Mouse (Mus musculus): ENCODE results near the gene Adprh. TPM values are rescaled to one million over a fixed set of nuclear protein-coding genes. Genes with fewer than 3 reads are reported as not detected.
"Not testable (repeated sequence)": the region's sequence is repeated elsewhere in the genome, so short reads cannot be mapped to it uniquely, and the experiment has no call there.

Adprh gene
- polyA plus RNA-seq, 1 experiment from 2014 or later = 142 TPM

DNA sequence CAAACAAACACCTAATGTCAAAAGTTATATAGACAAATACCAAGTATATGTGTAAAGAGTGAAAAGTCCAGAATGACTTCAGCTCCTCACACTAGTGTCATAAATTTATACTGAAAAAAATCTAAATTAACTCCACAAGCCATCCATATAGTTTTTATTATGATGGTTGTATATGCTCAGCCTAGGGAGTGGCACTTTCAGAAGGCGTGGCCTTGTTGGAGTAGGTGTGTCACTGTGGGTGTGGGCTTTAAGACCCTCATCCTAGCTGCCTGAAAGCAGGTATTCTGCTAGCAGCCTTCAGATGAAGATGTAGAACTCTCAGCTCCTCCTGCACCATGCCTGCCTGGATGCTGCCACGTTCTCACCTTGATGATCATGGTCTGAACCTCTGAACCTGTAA, 6.4 kb downstream of the Adprh start:
- not testable (repeated sequence) for H3K4me2 ChIP-seq; H3K9ac ChIP-seq; ATAC-seq (ENCODE audit: low FRiP score); H3K4me3 ChIP-seq (replicated peaks); H3K4me1 ChIP-seq; H3K27ac ChIP-seq; H3K9me3 ChIP-seq; H3K27me3 ChIP-seq
- H3K36me3 ChIP-seq (replicated peaks) = peaks cover 84% of the 10 kb centered on the region
- WGBS = 97% methylated on average over 2 of the region's 2 CpGs

DNA sequence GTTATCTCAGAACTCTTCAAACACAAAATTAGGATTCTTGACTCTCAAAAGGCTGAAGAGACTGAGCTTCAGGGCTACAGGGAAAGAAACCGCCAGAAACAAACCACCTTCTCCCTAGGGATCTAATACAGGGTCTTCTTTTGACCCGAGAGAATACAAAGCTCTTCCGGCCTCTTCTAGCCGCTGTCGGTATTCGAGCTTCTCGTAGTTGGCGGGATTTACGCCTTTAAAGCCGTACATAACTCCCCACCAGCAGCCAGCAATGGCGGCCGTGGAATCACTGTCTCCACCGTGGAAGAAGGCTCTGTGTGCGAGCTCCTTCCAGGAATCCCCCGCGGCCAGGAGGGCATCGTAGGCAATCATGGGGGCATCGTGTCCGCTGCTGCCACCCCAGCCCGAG, 6.9 kb downstream of the Adprh start:
- no peak overlapping the region for H3K9ac ChIP-seq
- 96% methylated on average over 20 of the region's 20 CpGs for WGBS
- ATAC-seq (ENCODE audit: low FRiP score) = no peak
- H3K36me3 ChIP-seq (replicated peaks) = peaks cover 84% of the 10 kb centered on the region
- H3K4me2 ChIP-seq = no peak overlapping the region
- no peak overlapping the region for H3K4me3 ChIP-seq (replicated peaks)
- no peak overlapping the region for H3K27ac ChIP-seq
- H3K9me3 ChIP-seq = no peaks in the 10 kb centered on the region
- H3K27me3 ChIP-seq = no peaks in the 10 kb centered on the region
- H3K4me1 ChIP-seq = no peaks in the 10 kb centered on the region

DNA sequence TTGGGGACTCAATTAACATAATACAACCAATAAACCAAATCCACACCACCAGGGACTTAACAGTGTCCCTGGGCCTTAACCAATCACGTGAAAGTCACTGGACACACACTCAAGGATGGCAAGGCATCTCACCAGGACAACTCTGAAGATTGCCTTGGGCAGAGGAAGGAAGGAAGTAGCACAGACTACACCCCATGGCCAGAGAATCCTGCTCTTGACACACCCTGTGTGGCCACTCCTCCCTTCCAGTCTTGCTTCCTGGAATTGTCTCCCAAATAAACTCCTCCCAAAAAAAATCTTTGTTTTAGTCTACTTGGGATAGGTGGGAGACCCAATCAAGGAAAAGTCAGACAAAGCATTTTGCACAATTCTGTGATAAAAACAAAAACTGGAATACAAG, 7.5 kb downstream of the Adprh start:
- ATAC-seq (ENCODE audit: low FRiP score) = no peak
- Histone ChIP-seq H3K36me3 (replicated peaks) (peaks cover 78% of the 10 kb centered on the region), H3K4me2 (no peak overlapping the region), H3K9ac (no peak overlapping the region), H3K4me1 (no peaks in the 10 kb centered on the region), H3K4me3 (replicated peaks) (no peak overlapping the region), H3K9me3 (no peaks in the 10 kb centered on the region), H3K27ac (no peak overlapping the region), H3K27me3 (no peaks in the 10 kb centered on the region)
- 94% methylated on average over 1 of the region's 1 CpGs for WGBS

DNA sequence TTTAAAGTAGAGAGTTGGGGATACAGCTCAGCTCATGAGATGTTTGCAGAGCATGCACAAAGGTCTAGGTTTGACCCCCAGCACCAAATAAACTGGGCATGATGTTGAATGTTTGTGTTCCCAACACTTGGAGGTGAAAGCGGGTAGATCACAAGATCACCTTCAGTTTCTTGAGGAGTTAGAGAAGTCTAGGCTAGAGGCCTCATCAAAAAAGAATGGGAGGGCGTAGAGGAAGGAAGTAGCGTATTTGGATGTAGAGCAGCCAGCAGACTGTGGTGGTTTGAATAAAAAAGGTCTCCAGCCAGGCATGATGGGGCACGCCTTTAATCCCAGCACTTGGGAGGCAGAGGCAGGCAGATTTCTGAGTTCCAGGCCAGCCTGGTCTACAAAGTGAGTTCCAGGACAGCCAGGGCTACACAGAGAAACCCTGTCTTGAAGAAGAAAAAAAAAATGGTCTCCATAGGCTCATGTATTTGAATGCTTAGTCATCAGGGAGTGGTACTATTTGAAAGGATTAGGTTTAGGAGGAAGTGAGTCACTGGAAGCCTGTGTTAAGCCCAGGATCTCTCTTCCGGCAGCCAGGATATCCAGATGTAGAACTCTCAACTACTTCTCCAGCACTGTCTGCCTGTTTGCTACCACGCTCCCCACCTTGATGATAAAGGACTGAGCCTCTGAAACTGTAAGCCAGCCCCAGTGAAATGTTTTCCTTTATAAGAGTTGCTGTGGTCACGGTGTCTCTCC, 8.6 kb downstream of the Adprh start:
- Histone ChIP-seq H3K27me3 (no peaks in the 10 kb centered on the region), H3K4me3 (replicated peaks) (no peak overlapping the region), H3K4me1 (no peaks in the 10 kb centered on the region), H3K27ac (no peak overlapping the region), H3K4me2 (no peak overlapping the region), H3K36me3 (replicated peaks) (peaks cover 67% of the 10 kb centered on the region), H3K9me3 (no peaks in the 10 kb centered on the region), H3K9ac (no peak overlapping the region)
- 97% methylated on average over 7 of the region's 7 CpGs for WGBS
- no peak for ATAC-seq (ENCODE audit: low FRiP score)

DNA sequence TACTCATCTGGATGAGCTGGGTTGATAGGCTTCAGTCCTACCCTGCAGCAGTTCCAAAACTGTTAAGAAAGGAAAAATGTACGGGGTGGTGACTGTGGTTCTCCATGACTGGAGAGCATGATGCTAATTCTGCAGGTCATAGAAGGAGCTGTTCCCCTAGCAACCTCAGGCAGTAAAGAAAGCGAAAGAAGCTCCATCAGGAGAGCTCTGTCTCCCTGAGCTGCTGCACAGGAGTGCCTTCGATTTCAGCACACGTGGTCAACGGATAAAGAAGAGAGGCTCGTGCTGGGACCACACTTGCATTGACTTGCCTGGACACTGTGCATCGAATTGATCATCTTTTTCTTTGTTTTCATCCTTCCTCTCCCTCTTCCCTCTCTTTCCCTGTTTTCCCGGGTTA, 10.3 kb downstream of the Adprh start:
- no peak overlapping the region for H3K4me2 ChIP-seq
- WGBS = 92% methylated on average over 8 of the region's 8 CpGs
- no peaks in the 10 kb centered on the region for H3K27me3 ChIP-seq
- H3K9ac ChIP-seq = no peak overlapping the region
- H3K27ac ChIP-seq = no peak overlapping the region
- ATAC-seq (ENCODE audit: low FRiP score) = no peak
- no peaks in the 10 kb centered on the region for H3K9me3 ChIP-seq
- H3K4me3 ChIP-seq (replicated peaks) = no peak overlapping the region
- H3K36me3 ChIP-seq (replicated peaks) = peaks cover 51% of the 10 kb centered on the region
- H3K4me1 ChIP-seq = no peaks in the 10 kb centered on the region

DNA sequence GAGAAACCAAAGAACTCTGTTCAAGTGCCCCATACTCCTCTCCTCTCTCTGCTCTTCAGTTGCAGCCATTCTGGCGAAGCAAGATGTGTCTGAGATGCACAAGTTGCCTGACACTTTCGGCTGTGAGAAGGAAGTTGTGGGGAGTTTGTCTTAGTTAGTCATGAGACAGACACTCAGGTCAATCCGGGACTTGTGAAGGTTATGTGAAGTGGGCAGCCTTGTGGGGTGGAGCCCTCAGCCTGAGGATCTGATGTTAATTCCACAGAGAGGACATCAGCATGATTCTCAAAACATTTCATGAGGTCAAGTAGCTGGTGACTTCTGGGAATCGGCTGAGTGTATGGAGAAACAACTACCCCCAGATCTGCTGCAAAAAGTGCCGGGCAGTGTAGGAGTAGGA, 10.9 kb downstream of the Adprh start:
- H3K27me3 ChIP-seq = no peaks in the 10 kb centered on the region
- no peak overlapping the region for H3K27ac ChIP-seq
- no peak overlapping the region for H3K4me2 ChIP-seq
- H3K4me1 ChIP-seq = no peaks in the 10 kb centered on the region
- H3K36me3 ChIP-seq (replicated peaks) = peaks cover 45% of the 10 kb centered on the region
- ATAC-seq (ENCODE audit: low FRiP score) = no peak
- no peak overlapping the region for H3K4me3 ChIP-seq (replicated peaks)
- H3K9ac ChIP-seq = no peak overlapping the region
- WGBS = 88% methylated on average over 5 of the region's 5 CpGs
- H3K9me3 ChIP-seq = no peaks in the 10 kb centered on the region

DNA sequence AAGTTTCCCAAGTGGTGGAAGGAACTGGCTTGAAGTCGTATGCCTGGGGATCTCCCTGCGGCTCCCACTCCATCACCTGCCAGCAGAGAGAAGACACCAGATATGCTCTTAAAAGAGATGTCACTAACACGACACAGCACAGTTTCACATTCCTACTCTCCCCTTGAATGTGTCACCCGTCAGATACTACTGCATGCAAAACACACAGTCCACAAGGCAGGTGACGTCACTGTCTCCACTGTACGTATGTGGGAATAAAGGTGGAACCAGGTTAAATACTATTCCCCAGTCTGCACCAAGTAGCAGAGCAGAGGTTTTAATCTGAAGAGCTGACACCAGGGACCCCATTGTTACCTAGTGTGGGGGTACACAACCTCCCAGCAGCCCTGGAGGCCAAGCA, 12.1 kb downstream of the Adprh start:
- no peak overlapping the region for H3K4me2 ChIP-seq
- no peak overlapping the region for H3K4me3 ChIP-seq (replicated peaks)
- no peaks in the 10 kb centered on the region for H3K9me3 ChIP-seq
- no peaks in the 10 kb centered on the region for H3K27me3 ChIP-seq
- no peak overlapping the region for H3K27ac ChIP-seq
- 85% methylated on average over 6 of the region's 6 CpGs for WGBS
- no peaks in the 10 kb centered on the region for H3K4me1 ChIP-seq
- peaks cover 33% of the 10 kb centered on the region for H3K36me3 ChIP-seq (replicated peaks)
- no peak for ATAC-seq (ENCODE audit: low FRiP score)
- H3K9ac ChIP-seq = no peak overlapping the region

DNA sequence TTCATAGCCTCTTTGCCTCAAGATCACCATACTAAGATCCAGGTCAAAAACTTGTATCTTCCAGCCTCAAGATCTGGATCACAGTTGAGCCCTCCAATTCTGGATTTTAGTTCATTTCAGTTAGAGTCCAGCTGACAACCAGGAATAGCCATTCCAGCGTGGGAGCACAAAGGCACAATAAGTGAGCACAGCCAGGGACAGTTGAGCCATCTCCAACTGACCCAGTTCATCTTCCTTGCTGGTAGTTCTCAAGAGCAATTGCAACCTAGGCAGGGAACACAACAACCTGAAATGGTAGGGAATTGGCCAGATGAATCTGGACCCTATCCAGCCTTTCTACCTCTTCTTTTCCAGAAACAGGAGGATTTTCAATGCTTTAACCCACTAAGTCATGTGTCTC, 13.3 kb downstream of the Adprh start:
- Histone ChIP-seq H3K9me3 (no peaks in the 10 kb centered on the region), H3K4me3 (replicated peaks) (no peak overlapping the region), H3K9ac (no peak overlapping the region), H3K36me3 (replicated peaks) (peaks cover 21% of the 10 kb centered on the region), H3K4me1 (no peaks in the 10 kb centered on the region), H3K27ac (no peak overlapping the region), H3K27me3 (no peaks in the 10 kb centered on the region), H3K4me2 (no peak overlapping the region)
- no peak for ATAC-seq (ENCODE audit: low FRiP score)
- 80% methylated on average over 1 of the region's 1 CpGs for WGBS

DNA sequence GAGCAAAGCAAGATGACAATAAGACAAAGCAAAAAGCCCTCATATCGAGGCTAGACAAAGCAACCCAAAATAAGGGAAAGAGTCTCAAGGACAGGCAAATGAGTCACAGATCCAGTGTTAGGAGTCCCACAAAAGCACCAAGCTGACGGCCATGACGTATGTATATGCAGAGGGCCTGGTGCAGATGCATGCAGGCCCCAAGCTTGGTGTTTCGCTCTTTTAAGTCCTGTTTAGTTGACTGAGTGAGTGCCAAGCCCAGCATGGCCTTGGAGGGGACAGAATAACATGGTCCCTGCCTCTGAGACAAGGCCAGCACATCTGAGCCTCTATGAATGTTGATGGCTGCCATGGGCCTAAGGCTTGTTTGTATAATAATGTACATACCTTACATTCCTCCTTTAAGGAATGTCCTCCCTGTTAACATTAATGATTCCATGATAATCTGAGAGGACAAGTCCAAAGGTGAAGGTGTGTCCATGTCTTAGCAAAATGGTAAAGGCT, 18.2 kb downstream of the Adprh start:
- ATAC-seq (ENCODE audit: low FRiP score) = no peak
- Histone ChIP-seq H3K27ac (no peak overlapping the region), H3K36me3 (replicated peaks) (no peaks in the 10 kb centered on the region), H3K9ac (no peak overlapping the region), H3K4me2 (no peak overlapping the region), H3K9me3 (no peaks in the 10 kb centered on the region), H3K4me3 (replicated peaks) (no peak overlapping the region), H3K4me1 (no peaks in the 10 kb centered on the region), H3K27me3 (no peaks in the 10 kb centered on the region)
- WGBS = 89% methylated on average over 4 of the region's 4 CpGs

DNA sequence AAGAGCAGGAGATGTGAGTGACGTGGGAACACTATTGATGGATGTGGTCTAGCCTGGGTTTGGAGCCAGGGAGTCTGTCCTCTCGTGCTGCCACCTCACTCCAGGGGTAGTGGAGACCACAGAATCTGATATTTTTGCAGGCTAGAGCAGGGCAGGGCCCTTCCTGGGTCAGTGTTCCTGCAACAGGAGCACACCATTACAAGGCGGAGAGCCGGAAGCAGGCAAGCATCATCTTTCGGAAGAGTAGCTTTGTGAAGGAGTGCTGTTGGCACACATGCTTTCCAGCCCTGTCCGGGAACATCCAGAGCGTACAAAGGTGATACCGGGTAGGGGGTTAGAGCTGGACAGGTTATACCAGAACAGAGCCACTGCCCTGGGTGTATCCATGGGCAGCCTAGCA, 19.0 kb downstream of the Adprh start:
- no peak overlapping the region for H3K4me3 ChIP-seq (replicated peaks)
- 87% methylated on average over 8 of the region's 8 CpGs for WGBS
- no peaks in the 10 kb centered on the region for H3K36me3 ChIP-seq (replicated peaks)
- no peaks in the 10 kb centered on the region for H3K4me1 ChIP-seq
- no peaks in the 10 kb centered on the region for H3K27me3 ChIP-seq
- H3K27ac ChIP-seq = no peak overlapping the region
- no peak overlapping the region for H3K9ac ChIP-seq
- no peaks in the 10 kb centered on the region for H3K9me3 ChIP-seq
- no peak overlapping the region for H3K4me2 ChIP-seq
- ATAC-seq (ENCODE audit: low FRiP score) = no peak

DNA sequence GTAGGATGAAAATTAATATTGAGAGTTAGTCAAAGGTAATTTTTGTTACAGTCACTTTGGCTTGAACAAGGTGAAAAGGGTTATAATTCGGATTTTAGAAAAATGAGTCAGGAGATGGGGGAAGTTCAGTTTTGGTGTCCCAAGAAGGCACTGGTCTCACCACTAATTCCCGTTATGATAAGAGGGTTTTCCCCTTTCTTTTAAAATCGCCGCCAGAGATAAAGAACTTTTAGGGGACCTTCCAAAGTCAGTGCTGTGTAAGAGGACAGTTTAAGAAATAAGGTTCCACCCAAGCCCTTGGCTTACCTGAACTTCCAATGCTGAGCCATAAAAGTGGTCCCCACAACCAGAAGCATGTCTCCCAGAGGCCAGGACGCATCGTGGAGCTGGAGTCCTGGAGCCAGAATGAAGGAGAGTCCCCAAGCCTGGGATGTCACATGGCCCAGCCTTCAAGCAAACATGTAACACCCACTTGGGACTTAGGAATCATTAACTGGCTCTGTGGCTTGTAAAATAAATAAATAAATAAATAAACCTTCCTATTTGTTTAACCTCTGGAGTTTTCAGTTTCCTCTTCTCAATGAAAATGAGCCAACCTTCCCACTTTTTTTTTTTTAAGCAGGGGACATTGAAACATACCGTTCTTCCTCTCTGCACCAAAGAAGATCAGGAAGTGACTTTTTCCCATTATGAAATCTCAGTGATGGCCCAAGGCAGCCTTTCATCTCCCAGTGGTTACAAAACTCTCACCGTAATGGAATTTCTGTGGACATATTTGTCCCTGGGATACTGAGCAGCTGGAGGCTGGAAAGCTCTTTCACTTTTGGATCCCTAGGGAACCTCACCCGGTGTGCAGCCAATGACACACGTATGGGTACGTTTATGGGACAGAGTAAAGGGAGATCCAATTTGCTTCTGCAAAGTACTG, 19.7 kb downstream of the Adprh start, which contains the start of gene Pla1a:
Pla1a (minus strand) TSS at position 648 of the 928 bp plus-strand sequence.
- Histone ChIP-seq H3K4me2 (no peak within 1 kb of the TSS), H3K9me3 (no peaks in the 10 kb centered on the region), H3K4me1 (no peaks in the 10 kb centered on the region), H3K36me3 (replicated peaks) (no peaks in the 10 kb centered on the region), H3K9ac (no peak within 1 kb of the TSS), H3K27me3 (no peaks in the 10 kb centered on the region), H3K4me3 (replicated peaks) (no peak within 1 kb of the TSS), H3K27ac (no peak within 1 kb of the TSS)
- ATAC-seq (ENCODE audit: low FRiP score) = no peak
- 89% methylated on average over 11 of the region's 11 CpGs for WGBS

DNA sequence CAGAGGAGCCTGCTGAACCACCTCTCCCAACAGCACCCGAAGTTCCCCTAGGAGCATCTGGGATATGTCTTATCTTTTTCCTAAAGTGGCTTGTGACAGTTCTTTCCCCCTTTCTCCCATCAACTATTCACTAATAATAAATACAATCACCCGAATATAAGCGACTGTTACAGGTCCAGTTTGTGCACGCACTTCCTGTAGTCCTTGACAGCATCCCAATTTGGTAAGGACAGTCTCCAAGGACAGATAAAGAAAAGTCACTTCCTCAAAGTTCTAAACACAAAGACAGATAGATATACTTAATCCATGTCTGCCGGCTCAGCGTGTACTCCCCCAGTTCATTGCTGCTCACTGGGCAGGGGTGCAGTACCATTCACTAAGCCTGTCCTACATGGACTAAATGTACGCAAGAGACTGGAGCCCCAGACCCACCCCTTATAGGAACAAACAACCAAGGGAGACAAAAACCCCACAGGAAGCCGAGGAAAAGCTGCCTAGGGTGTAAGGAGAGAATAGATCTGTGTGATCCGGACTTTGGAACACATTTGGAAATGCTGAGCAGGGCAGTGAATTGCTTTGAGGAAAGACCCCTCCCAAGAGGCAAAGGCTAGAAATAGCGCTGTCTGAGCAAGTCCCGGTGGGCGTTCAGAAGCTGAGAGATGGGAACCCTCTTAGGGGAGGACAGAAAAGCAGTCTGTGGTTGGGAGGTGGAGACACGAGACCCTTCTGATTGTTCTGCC, 20.9 kb downstream of the Adprh start:
- no peak for ATAC-seq (ENCODE audit: low FRiP score)
- H3K4me1 ChIP-seq = no peaks in the 10 kb centered on the region
- H3K9ac ChIP-seq = no peak overlapping the region
- no peak overlapping the region for H3K27ac ChIP-seq
- H3K9me3 ChIP-seq = no peaks in the 10 kb centered on the region
- H3K27me3 ChIP-seq = no peaks in the 10 kb centered on the region
- H3K36me3 ChIP-seq (replicated peaks) = no peaks in the 10 kb centered on the region
- no peak overlapping the region for H3K4me2 ChIP-seq
- 38% methylated on average over 13 of the region's 13 CpGs for WGBS
- no peak overlapping the region for H3K4me3 ChIP-seq (replicated peaks)

All from forebrain, embryonic 12.5 days (tissue).